Mouse (Mus musculus) ES-E14 (cell line): ENCODE results near the gene Cyb5d1.

Experiments used
- CHD2 ChIP-seq: IDR thresholded peaks from 2 replicates; pipeline ENCODE4 v1.6.1; 2014; ENCODE audit warnings: mild to moderate bottlenecking, low read depth, low read length, inconsistent platforms
- HCFC1 ChIP-seq: IDR thresholded peaks from 2 replicates; pipeline ENCODE4 v1.6.1; 2012; ENCODE audit warnings: low read length, inconsistent platforms, borderline replicate concordance; ENCODE audit not compliant: insufficient read depth
- MAFK ChIP-seq: IDR thresholded peaks from 2 replicates; pipeline ENCODE4 v1.6.1; 2014; ENCODE audit warnings: mild to moderate bottlenecking, low read depth, low read length, inconsistent platforms; ENCODE audit not compliant: insufficient read depth
- ZNF384 ChIP-seq: IDR thresholded peaks from 2 replicates; pipeline ENCODE4 v1.6.1; 2012; ENCODE audit warnings: low read depth, low read length, inconsistent platforms

GRCm38 (mm10) chr11:69398059-69398458, 2.6 kb upstream of the Cyb5d1 start, which contains the start of gene Tmem88:
- TF ChIP-seq CHD2, result 0 out of 2 replicates have a peak, but pooled peaks have one; percentile 18
- no peak for TF ChIP-seq ZNF384
- no peak for TF ChIP-seq MAFK
- TF ChIP-seq HCFC1, result no peak
